Mouse (Mus musculus) spleen, embryonic (tissue): Measurements from ENCODE around the gene Gm9112.
"Not testable (repeated sequence)": the region's sequence is repeated elsewhere in the genome, so short reads cannot be mapped to it uniquely, and the experiment has no call there.

Experiments
- CTCF ChIA-PET: fragments of 350-600 bp; sonication (Branson Sonifier 250); formaldehyde crosslinking; loops from one replicate; lab custom pipeline; 2022; lab: Charles Lee

Gm9112 gene

GRCm38 (mm10) chrX:102707535-102707934 is at the start of gene Gm9112, which contains the start of gene Dmrtc1b:
Gene Gm9112, minus strand, starts transcription at chrX:102707635.
Gene Dmrtc1b, plus strand, starts transcription at chrX:102707865.
- CTCF ChIA-PET = not testable (repeated sequence)

GRCm38 (mm10) chrX:102724226-102724625 is 16.8 kb upstream of the Gm9112 start:
- CTCF ChIA-PET = not testable (repeated sequence)

- CTCF ChIA-PET = not testable (repeated sequence)
These were observed 6.8 kb downstream of the Gm9112 start for GRCm38 (mm10) chrX:102700636-102701035.

DNA sequence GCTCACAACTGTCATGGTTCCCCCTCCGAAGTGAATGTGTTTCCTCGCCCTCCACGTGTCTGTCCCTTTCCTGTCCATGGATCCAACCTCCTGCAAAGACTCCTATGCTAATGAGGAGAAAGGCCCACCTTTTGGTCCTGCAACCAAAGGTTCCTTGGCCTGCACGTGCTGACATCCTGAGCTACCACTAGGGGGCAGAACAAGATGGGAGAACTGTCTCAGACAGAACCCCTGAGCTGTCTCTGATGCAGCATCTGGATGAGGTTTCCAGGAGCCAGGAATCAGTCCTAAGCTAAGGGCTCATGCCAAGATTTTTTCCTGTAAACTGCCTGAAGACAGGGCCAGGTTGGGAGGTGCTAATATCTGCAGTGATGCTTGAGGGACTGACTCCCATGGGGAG is 18.2 kb downstream of the Gm9112 start:
- CTCF ChIA-PET = not testable (repeated sequence)

DNA sequence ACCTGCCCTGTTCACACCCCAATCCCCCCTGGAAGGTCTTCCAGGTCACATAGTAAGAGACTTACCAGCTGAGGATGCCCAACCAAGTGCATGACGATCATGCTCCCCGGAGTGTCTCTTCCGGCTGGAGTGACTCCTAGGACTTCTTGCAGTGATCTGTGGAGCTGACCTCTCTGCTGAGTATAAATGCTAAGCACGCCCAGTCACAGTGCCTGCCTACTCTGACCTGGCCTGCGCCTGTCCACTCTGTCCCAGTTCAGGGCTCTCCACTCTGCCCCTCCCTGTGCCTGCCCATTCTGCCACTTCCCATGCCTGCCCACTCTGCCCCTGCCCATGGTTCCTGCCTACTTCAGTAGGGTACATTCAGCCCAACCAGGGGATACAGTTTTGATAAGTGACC is 20.6 kb downstream of the Gm9112 start, which contains the start of gene Gm3880:
TSS of gene Gm3880 (minus strand) at position 101 of the 400 bp plus-strand sequence.
- CTCF ChIA-PET = not testable (repeated sequence)

GRCm38 (mm10) chrX:102684706-102685105 is 22.7 kb downstream of the Gm9112 start:
- CTCF ChIA-PET = not testable (repeated sequence)

GRCm38 (mm10) chrX:102666641-102667040 is 40.8 kb downstream of the Gm9112 start:
- CTCF ChIA-PET = no interaction called here

- CTCF ChIA-PET = interaction anchor here (0.7 kb wide), 2 partner anchors 167 to 173 kb away, joined by 4 to 5 read pairs; no protein-coding TSS in a partner anchor
These were observed 46.7 kb downstream of the Gm9112 start for GRCm38 (mm10) chrX:102660712-102661111.
